Mouse (Mus musculus) liver, embryonic 12.5 days (tissue): Measurements from ENCODE around the gene Gm4907. TPM values are rescaled to one million over a fixed set of nuclear protein-coding genes. Genes with fewer than 3 reads are reported as not detected.
"Not testable (repeated sequence)": the region's sequence is repeated elsewhere in the genome, so short reads cannot be mapped to it uniquely, and the experiment has no call there.

ENCODE experiments used
- ATAC-seq: fragments of 200-750 bp; cut with Nextera tagmentation; 2 replicates; pipeline ENCODE4 v1.8.0; 2017; ENCODE audit warnings: moderate number of reproducible peaks, mild to moderate bottlenecking, moderate library complexity
- H3K27ac ChIP-seq: fragments of 300-500 bp; sonication (generic); 2 replicates; pipeline ENCODE4 v1.5.1; 2016; ENCODE audit warnings: mild to moderate bottlenecking
- H3K27me3 ChIP-seq: fragments of 300-500 bp; sonication (generic); replicated peaks from 2 replicates; pipeline ENCODE4 v1.6.1; 2016; ENCODE audit warnings: mild to moderate bottlenecking, moderate library complexity
- H3K36me3 ChIP-seq: fragments of 300-500 bp; sonication (generic); 2 replicates; pipeline ENCODE4 v1.6.1; 2016; ENCODE audit warnings: mild to moderate bottlenecking, moderate library complexity
- H3K4me1 ChIP-seq: fragments of 300-500 bp; sonication (generic); 2 replicates; pipeline ENCODE4 v1.6.1; 2016
- H3K4me2 ChIP-seq: fragments of 300-500 bp; sonication (generic); 2 replicates; pipeline ENCODE4 v1.6.1; 2016; ENCODE audit warnings: mild to moderate bottlenecking, moderate library complexity
- H3K4me3 ChIP-seq: fragments of 300-500 bp; sonication (generic); 2 replicates; pipeline ENCODE4 v1.5.1; 2016; ENCODE audit warnings: mild to moderate bottlenecking, moderate library complexity
- H3K9ac ChIP-seq: fragments of 300-500 bp; sonication (generic); 2 replicates; pipeline ENCODE4 v1.6.1; 2016; ENCODE audit warnings: mild to moderate bottlenecking, moderate library complexity
- H3K9me3 ChIP-seq: fragments of 300-500 bp; sonication (generic); replicated peaks from 2 replicates; pipeline ENCODE4 v1.6.1; 2016; ENCODE audit warnings: mild to moderate bottlenecking, moderate library complexity
- WGBS: fragments of 180-500 bp; shearing (Covaris S2); methylation state at CpG from one replicate; pipeline ENCODE4 v1.1.7; 2016; ENCODE audit not compliant: insufficient replicate concordance; 5-methylcytosine and 5-hydroxymethylcytosine counted together
- polyA plus RNA-seq: library from polyadenylated mRNA; unstranded; fragments of >200 nt; fragmentation: Nextera tagmentation; extraction: Ambion mirVana; gene quantifications from 2 replicates; pipeline ENCODE4 v1.2.1, GENCODE M21; 2016

Gene Gm4907
- not detected in 2 replicates for polyA plus RNA-seq

GRCm38 (mm10) chrX:23882253-23882652 lies at the start of gene Gm4907:
Gm4907 (plus strand) TSS chrX:23882553.
- not testable (repeated sequence) for H3K4me1 ChIP-seq, H3K4me3 ChIP-seq, H3K9ac ChIP-seq, H3K9me3 ChIP-seq, H3K36me3 ChIP-seq, H3K27me3 ChIP-seq, H3K4me2 ChIP-seq, ATAC-seq, H3K27ac ChIP-seq
- 55% methylated on average over 2 of the region's 2 CpGs for WGBS

GRCm38 (mm10) chrX:23833784-23834183 lies 48.6 kb upstream of the Gm4907 start:
- not testable (repeated sequence) for H3K27me3 ChIP-seq, H3K36me3 ChIP-seq, H3K9ac ChIP-seq, H3K9me3 ChIP-seq, ATAC-seq, H3K27ac ChIP-seq, H3K4me2 ChIP-seq, H3K4me3 ChIP-seq, H3K4me1 ChIP-seq
- 70% methylated on average over 11 of the region's 11 CpGs for WGBS

GRCm38 (mm10) chrX:23840921-23841320 lies 41.4 kb upstream of the Gm4907 start:
- Histone ChIP-seq H3K4me2 (no peak overlapping the region), H3K36me3 (no peaks in the 10 kb centered on the region), H3K9ac (no peak overlapping the region), H3K4me3 (no peak overlapping the region), H3K27me3 (no peaks in the 10 kb centered on the region), H3K4me1 (no peaks in the 10 kb centered on the region), H3K27ac (no peak overlapping the region), H3K9me3 (no peaks in the 10 kb centered on the region)
- WGBS = 45% methylated on average over 1 of the region's 1 CpGs
- no peak for ATAC-seq

DNA sequence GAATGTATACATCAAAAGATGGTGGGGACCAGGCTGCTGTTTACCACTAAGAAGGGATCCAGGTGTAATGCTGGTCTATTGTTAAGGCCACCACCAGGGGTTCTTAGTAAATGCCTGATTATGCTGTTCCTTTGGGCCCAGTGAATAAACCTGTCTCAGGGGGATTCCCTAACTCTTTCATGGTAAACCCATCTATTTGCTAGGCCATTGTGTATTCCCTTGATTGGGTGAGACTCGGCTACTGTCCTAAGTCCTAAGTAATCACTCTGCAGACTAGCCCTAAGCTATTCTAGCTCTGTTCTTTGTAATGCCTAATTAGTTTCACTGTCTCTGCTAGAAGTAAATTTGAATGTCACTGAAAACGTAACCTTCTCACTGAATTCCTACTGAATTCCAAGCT lies 71.8 kb downstream of the Gm4907 start:
- H3K4me3 ChIP-seq = no peak overlapping the region
- no peak overlapping the region for H3K27ac ChIP-seq
- no peak for ATAC-seq
- H3K9me3 ChIP-seq = no peaks in the 10 kb centered on the region
- H3K27me3 ChIP-seq = no peaks in the 10 kb centered on the region
- no peaks in the 10 kb centered on the region for H3K36me3 ChIP-seq
- WGBS = 43% methylated on average over 2 of the region's 2 CpGs
- H3K4me2 ChIP-seq = no peak overlapping the region
- H3K9ac ChIP-seq = no peak overlapping the region
- no peaks in the 10 kb centered on the region for H3K4me1 ChIP-seq

Other genes starting within 250 kb of the Gm4907 start
- 6.4 and 6.8 TPM in 2 replicates for gene Wdr44, start 189.5 kb upstream of the Gm4907 start, polyA plus RNA-seq
- gene Gm4985, start 76.4 kb downstream of the Gm4907 start, polyA plus RNA-seq = not detected in 2 replicates